Mouse (Mus musculus) kidney, embryonic 16.5 days (tissue): ENCODE results near the gene Nid2. TPM values are rescaled to one million over a fixed set of nuclear protein-coding genes. Genes with fewer than 3 reads are reported as not detected.

Experiments
- ATAC-seq: fragments of 200-750 bp; cut with Nextera tagmentation; 2 replicates; pipeline ENCODE4 v1.8.0; 2017; ENCODE audit warnings: moderate TSS enrichment; ENCODE audit not compliant: low FRiP score, low TSS enrichment
- H3K27ac ChIP-seq: fragments of 300-500 bp; sonication (generic); 2 replicates; pipeline ENCODE4 v1.5.1; 2014; ENCODE audit warnings: low read length
- H3K27me3 ChIP-seq: fragments of 300-500 bp; sonication (generic); 2 replicates; pipeline ENCODE4 v1.6.1; 2014; ENCODE audit warnings: low read length, control low read depth, mixed read lengths; ENCODE audit not compliant: insufficient read depth
- H3K36me3 ChIP-seq: fragments of 300-500 bp; sonication (generic); 2 replicates; pipeline ENCODE4 v1.6.1; 2014; ENCODE audit warnings: low read length, control low read depth, mixed read lengths; ENCODE audit not compliant: insufficient read depth
- H3K4me1 ChIP-seq: fragments of 300-500 bp; sonication (generic); 2 replicates; pipeline ENCODE4 v1.6.1; 2014; ENCODE audit warnings: low read length, control low read depth, mixed read lengths; ENCODE audit not compliant: insufficient read depth
- H3K4me2 ChIP-seq: fragments of 300-500 bp; sonication (generic); replicated peaks from 2 replicates; pipeline ENCODE4 v1.6.1; 2014; ENCODE audit warnings: low read depth, low read length
- H3K4me3 ChIP-seq: fragments of 300-500 bp; sonication (generic); 2 replicates; pipeline ENCODE4 v1.5.1; 2014; ENCODE audit warnings: mild to moderate bottlenecking, low read length
- H3K9ac ChIP-seq: fragments of 300-500 bp; sonication (generic); replicated peaks from 2 replicates; pipeline ENCODE4 v1.6.1; 2014; ENCODE audit warnings: low read length
- H3K9me3 ChIP-seq: fragments of 300-500 bp; sonication (generic); 2 replicates; pipeline ENCODE4 v1.6.1; 2016; ENCODE audit warnings: low read length, control low read depth
- WGBS: fragments of 180-500 bp; shearing (Covaris S2); extraction: QIAGEN DNeasy Blood & Tissue Kit; methylation state at CpG from one replicate; pipeline ENCODE4 v1.1.7; 2014; 5-methylcytosine and 5-hydroxymethylcytosine counted together
- polyA plus RNA-seq: library from polyadenylated mRNA; unstranded; fragments of >200 nt; fragmentation: Nextera tagmentation; extraction: Ambion mirVana; gene quantifications from 2 replicates; pipeline ENCODE4 v1.2.1, GENCODE M21; 2015

Nid2 gene
- polyA plus RNA-seq, 1 experiment from 2014 or later = 147 TPM

DNA sequence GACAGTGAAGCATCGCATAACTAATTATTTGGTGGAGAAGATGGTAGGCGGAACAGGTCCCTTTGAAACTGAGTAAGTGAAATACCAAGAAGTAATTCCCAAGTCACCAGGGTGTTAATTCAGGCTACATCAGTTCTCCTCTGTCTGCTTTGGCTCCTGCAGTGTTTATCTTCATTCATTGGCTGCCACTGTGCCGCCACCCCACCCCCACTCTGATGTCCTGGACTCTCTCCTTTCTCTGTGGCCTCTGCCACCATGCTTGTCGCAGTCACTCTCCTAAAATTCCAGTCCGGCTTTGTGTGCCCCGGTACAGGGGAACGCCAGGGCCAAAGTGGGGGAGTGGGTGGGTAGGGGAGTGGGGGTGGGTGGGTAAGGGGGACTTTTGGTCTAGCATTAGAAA, 9.7 kb downstream of the Nid2 start:
- Histone ChIP-seq H3K9ac (no peak overlapping the region), H3K9me3 (no peaks in the 10 kb centered on the region), H3K4me2 (no peak overlapping the region), H3K36me3 (peaks cover 13% of the 10 kb centered on the region; the same call in 1 of the 2 replicates), H3K27ac (no peak overlapping the region), H3K4me3 (no peak overlapping the region), H3K4me1 (peaks cover 54% of the 10 kb centered on the region), H3K27me3 (no peaks in the 10 kb centered on the region)
- ATAC-seq = no peak
- WGBS = 37% methylated on average over 7 of the region's 7 CpGs

DNA sequence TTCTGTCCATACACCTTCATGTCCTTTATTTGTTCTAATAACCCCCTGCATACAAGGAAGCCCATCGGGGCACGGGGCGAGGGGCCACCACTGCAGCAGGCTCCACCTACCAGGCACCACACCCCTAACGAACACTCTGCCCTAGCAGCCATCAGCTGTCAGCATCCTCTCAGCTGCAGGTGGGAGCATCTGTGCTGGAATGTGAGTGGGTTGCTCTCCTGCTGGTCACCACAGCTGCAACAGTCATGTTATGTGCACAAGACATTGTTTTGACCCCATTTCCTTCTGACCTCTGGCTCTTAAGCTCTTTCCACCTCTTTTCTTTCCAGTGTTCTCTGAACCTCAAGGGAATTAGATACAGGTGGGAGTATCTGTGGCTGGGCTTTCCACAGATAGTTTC, 10.9 kb downstream of the Nid2 start:
- no peak for ATAC-seq
- no peaks in the 10 kb centered on the region for H3K9me3 ChIP-seq
- H3K27me3 ChIP-seq = no peaks in the 10 kb centered on the region
- H3K9ac ChIP-seq = no peak overlapping the region
- H3K36me3 ChIP-seq = peaks cover 7% of the 10 kb centered on the region; the same call in 1 of the 2 replicates
- no peak overlapping the region for H3K4me3 ChIP-seq
- no peak overlapping the region for H3K27ac ChIP-seq
- WGBS = 50% methylated on average over 4 of the region's 4 CpGs
- H3K4me2 ChIP-seq = no peak overlapping the region
- H3K4me1 ChIP-seq = peaks cover 64% of the 10 kb centered on the region

DNA sequence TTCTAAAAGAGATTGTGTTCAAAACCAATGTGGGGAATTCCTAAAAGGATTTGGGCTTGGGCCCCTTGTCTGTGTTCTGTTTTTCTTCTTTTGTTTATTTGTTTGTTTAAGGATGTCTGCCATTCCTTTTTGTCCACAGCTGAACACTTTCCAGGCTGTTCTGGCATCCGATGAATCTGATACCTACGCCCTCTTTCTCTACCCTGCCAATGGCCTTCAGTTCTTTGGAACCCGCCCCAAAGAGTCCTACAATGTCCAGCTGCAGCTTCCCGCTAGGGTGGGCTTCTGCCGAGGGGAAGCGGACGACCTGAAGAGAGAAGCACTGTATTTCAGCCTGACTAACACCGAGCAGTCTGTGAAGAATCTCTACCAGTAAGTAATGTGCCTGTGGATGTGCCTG, 12.5 kb downstream of the Nid2 start:
- H3K4me1 ChIP-seq = peaks cover 70% of the 10 kb centered on the region
- H3K9me3 ChIP-seq = no peaks in the 10 kb centered on the region
- peaks cover 13% of the 10 kb centered on the region; the same call in 1 of the 2 replicates for H3K36me3 ChIP-seq
- 0 out of 2 replicates have a peak, but pooled peaks have one; percentile 31 for ATAC-seq
- H3K4me2 ChIP-seq = peak overlapping the region; percentile 28
- 0 out of 2 replicates have a peak overlapping the region, but pooled peaks have one; percentile 45 for H3K9ac ChIP-seq
- 20% methylated on average over 8 of the region's 8 CpGs for WGBS
- H3K27me3 ChIP-seq = no peaks in the 10 kb centered on the region
- peak overlapping the region; percentile 74 for H3K27ac ChIP-seq
- H3K4me3 ChIP-seq = peak overlapping the region; percentile 22

DNA sequence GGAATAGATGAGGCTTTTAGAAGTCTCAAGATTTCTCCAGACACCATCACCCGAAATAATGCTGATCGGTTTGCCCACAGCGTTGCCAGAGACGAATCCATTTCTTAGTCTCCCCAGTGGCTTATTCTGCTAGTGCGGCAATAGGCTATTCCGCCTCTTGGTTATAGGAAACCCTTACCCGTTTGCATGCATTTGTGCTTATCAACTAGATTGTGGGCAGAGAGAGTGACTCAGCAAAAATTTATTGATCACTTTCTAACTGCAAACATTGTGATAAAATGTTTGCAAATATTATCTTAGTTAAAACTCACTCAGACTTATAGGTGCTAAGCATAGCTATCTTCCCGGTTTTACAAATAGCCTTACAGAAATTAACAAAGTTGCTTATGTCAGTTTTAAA, 13.3 kb downstream of the Nid2 start:
- no peak for ATAC-seq
- Histone ChIP-seq H3K9ac (no peak overlapping the region), H3K4me1 (peaks cover 65% of the 10 kb centered on the region), H3K36me3 (peaks cover 16% of the 10 kb centered on the region; the same call in 1 of the 2 replicates), H3K4me2 (peak overlapping the region; percentile 28; the same call in 1 of the 2 replicates), H3K27ac (no peak overlapping the region), H3K4me3 (no peak overlapping the region), H3K9me3 (no peaks in the 10 kb centered on the region), H3K27me3 (no peaks in the 10 kb centered on the region)
- 72% methylated on average over 8 of the region's 8 CpGs for WGBS

DNA sequence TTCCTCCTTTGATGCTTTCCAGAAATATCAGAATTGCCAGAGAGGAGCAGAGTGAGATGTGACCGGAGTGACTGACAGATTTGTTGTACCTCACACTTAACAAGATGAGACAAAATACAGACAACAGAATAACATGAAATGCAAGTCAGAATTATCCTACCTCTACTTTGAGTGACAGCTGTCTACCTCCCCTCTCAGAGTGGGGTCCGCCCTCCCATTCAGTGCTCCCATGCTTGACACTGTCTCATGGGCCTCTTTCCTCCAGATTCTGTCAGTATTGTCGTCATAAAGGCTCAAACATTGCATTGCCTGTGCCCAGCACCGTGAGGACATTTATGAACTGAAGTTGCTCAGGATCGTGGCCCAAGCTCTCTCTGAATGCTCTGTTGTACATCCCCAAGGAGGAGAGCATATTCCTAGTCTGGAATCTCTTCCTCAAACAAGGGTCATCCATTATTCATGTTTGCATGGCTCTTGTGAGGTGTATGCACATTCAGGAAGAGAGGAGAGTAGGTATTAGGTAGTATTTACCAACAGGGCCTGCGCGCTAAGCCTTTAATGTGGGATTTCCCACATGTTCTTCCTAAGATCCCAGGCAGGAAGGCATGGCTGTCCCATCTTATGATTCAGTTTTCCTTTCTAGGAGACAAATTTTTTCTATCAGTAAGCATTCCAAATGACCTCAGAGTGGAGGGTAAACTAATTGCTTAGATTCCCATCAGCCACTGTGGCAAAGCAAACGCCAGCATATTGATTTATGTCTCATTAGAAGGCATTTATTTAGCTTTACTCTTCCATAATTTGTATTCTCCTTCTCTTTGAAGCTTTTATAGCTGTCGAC, 14.7 kb downstream of the Nid2 start:
- peak overlapping the region; percentile 78 for H3K27ac ChIP-seq
- 0 out of 2 replicates have a peak, but pooled peaks have one; percentile 18 for ATAC-seq

GRCm38 (mm10) chr14:19766380-19766649, 15.2 kb downstream of the Nid2 start:
- Histone ChIP-seq H3K36me3 (peaks cover 16% of the 10 kb centered on the region; the same call in 1 of the 2 replicates), H3K27me3 (no peaks in the 10 kb centered on the region), H3K27ac (no peak overlapping the region; the same call in 1 of the 2 replicates), H3K4me2 (no peak overlapping the region), H3K4me1 (peaks cover 74% of the 10 kb centered on the region), H3K4me3 (no peak overlapping the region), H3K9ac (no peak overlapping the region), H3K9me3 (no peaks in the 10 kb centered on the region)
- peak; percentile 79 for ATAC-seq
- WGBS = 38% methylated on average over 1 of the region's 1 CpGs

More for the DNA sequence above, 14.7 kb downstream of the Nid2 start:
- Histone ChIP-seq H3K27me3 (no peaks in the 10 kb centered on the region), H3K9me3 (no peaks in the 10 kb centered on the region), H3K4me3 (no peak overlapping the region), H3K9ac (no peak overlapping the region), H3K4me2 (no peak overlapping the region), H3K4me1 (peaks cover 73% of the 10 kb centered on the region), H3K36me3 (peaks cover 16% of the 10 kb centered on the region; the same call in 1 of the 2 replicates)
- WGBS = 64% methylated on average over 9 of the region's 9 CpGs

- Histone ChIP-seq H3K36me3 (peaks cover 16% of the 10 kb centered on the region; the same call in 1 of the 2 replicates), H3K4me2 (no peak overlapping the region), H3K4me3 (no peak overlapping the region), H3K4me1 (peaks cover 53% of the 10 kb centered on the region), H3K9ac (no peak overlapping the region), H3K9me3 (no peaks in the 10 kb centered on the region), H3K27me3 (no peaks in the 10 kb centered on the region), H3K27ac (no peak overlapping the region)
- no peak for ATAC-seq
- 88% methylated on average over 6 of the region's 6 CpGs for WGBS
Measured at GRCm38 (mm10) chr14:19768648-19769047, 17.6 kb downstream of the Nid2 start.

- H3K4me2 ChIP-seq = no peak overlapping the region
Measured at GRCm38 (mm10) chr14:19769441-19770200, 18.6 kb downstream of the Nid2 start.

DNA sequence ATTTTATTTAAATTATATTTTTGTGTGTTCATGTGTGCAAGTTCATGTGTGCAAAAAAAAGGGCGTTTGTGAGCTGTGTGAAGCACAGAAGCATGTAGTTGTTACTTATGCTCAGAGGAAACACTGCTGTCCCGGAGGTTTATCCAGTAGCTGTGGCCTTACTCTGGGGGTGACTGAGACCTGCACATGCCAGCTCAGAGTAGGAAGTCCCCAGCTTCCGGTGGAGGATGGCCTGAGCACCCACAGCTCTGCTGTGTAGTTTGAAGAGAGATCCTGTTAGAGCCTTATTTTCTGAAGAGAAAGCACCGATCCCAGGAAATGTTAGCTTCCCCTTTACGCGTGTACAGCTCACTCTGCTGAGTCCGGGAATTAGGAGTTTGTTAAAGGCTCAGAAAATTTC, 20.1 kb downstream of the Nid2 start:
- Histone ChIP-seq H3K27ac (no peak overlapping the region), H3K4me3 (no peak overlapping the region)
- ATAC-seq = no peak

More at GRCm38 (mm10) chr14:19769441-19770200, 18.6 kb downstream of the Nid2 start:
- no peaks in the 10 kb centered on the region for H3K27me3 ChIP-seq
- H3K27ac ChIP-seq = peak overlapping the region; percentile 1; the same call in 1 of the 2 replicates
- no peaks in the 10 kb centered on the region for H3K9me3 ChIP-seq
- H3K4me1 ChIP-seq = peaks cover 51% of the 10 kb centered on the region
- WGBS = 37% methylated on average over 6 of the region's 6 CpGs
- no peak overlapping the region for H3K4me3 ChIP-seq
- H3K9ac ChIP-seq = no peak overlapping the region
- peaks cover 16% of the 10 kb centered on the region; the same call in 1 of the 2 replicates for H3K36me3 ChIP-seq
- ATAC-seq = no peak

More for the DNA sequence above, 20.1 kb downstream of the Nid2 start:
- H3K27me3 ChIP-seq = no peaks in the 10 kb centered on the region
- WGBS = 78% methylated on average over 7 of the region's 7 CpGs
- H3K9ac ChIP-seq = no peak overlapping the region
- H3K9me3 ChIP-seq = no peaks in the 10 kb centered on the region
- peaks cover 39% of the 10 kb centered on the region for H3K4me1 ChIP-seq
- H3K4me2 ChIP-seq = no peak overlapping the region
- H3K36me3 ChIP-seq = peaks cover 11% of the 10 kb centered on the region; the same call in 1 of the 2 replicates
